Mouse (Mus musculus) megakaryocyte, adult 5-6 weeks (primary cell): ENCODE measurements around the gene Prss53. TPM values are rescaled to one million over a fixed set of nuclear protein-coding genes. Genes with fewer than 3 reads are reported as not detected.
"Not testable (repeated sequence)": the region's sequence is repeated elsewhere in the genome, so short reads cannot be mapped to it uniquely, and the experiment has no call there.

Experiments
- ATAC-seq: 2 replicates; pipeline ENCODE4 v1.8.0; 2016; ENCODE audit warnings: mild to moderate bottlenecking, inconsistent platforms; ENCODE audit not compliant: poor library complexity, severe bottlenecking
- total RNA-seq, 2 experiments: library from RNA; stranded (forward) in 1 of 2; stranded (reverse) in 1 of 2; fragments of 153-499, 151-499 nt in 1 of 2; fragments of 221-1000, 200-1000 nt in 1 of 2; gene quantifications; 2 replicates each; pipeline versions ENCODE4 v1.2.3 to v1.2.4; 2015 to 2017

The Prss53 gene
- total RNA-seq, 2 experiments from 2014 or later = not detected

DNA sequence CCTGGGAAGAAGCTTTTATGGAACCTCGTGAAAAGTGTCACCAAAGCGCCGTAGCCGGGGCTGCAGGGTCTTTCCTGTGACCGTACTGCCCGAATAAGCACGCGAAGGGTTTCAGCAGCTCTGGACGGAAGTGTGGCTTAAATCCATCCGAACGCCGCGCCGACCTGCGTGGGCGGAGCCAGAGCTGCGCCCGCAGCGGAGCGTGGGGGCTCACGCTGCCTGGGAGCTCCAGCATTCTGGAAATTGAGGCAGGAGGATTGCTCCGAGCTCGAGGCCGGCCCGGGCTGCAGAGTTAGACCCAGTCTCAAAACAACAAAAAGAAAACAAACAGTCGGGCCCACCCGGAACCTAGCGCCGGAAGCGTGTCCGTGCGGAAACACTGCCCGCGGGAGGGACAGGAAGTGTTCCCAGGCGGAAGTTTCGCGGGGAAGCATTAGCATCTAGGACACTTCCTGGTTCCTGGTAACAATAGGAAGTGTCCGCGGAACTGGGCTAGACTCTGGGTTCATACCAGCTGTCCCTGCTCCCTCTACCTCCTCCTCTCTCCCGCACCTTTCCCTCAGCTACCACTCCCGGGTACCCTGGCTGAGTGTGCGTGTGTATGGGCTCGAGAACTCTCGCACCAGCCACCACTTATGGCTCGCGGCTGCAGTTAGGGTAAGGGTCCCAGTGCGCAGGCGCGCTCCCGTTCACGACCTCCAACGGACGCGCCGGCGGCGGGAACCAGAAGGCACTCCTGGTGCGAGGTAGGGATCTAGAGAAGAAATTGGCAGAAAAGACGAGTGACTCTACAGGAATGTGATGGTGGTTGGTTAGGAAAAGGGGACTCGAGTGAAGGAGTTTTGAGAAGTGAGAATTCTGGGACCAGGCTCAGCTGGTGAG lies 14.1 kb downstream of the Prss53 start, which contains the start of gene Zfp668:
Gene Zfp668 (minus strand): TSS at position 362 of the 882 bp plus-strand sequence.
- peak; percentile 70 for ATAC-seq

GRCm38 (mm10) chr7:127876041-127876466 lies 14.7 kb downstream of the Prss53 start, which contains the start of gene Zfp646:
TSS of gene Zfp646 (plus strand) at chr7:127876221.
- ATAC-seq = peak; percentile 56

DNA sequence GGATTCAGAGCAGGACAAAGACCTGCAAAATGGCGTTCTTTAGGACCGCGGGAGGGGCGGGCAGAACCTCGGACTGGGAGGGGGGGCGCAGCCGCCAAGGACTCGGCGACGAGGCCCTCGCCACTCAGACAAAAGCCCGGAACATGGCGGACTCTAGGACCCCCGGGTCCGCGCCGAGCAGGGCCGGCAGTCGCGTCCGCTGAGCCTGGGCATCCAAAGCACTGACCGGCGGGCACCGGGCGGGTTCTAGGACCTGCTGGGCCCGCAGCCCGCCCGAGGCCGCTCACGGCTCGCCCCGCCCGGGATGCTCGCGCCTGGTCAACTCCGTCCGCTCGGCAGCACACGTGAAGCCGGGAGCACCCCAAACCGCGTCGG lies 15.2 kb downstream of the Prss53 start:
- peak; percentile 75 for ATAC-seq

DNA sequence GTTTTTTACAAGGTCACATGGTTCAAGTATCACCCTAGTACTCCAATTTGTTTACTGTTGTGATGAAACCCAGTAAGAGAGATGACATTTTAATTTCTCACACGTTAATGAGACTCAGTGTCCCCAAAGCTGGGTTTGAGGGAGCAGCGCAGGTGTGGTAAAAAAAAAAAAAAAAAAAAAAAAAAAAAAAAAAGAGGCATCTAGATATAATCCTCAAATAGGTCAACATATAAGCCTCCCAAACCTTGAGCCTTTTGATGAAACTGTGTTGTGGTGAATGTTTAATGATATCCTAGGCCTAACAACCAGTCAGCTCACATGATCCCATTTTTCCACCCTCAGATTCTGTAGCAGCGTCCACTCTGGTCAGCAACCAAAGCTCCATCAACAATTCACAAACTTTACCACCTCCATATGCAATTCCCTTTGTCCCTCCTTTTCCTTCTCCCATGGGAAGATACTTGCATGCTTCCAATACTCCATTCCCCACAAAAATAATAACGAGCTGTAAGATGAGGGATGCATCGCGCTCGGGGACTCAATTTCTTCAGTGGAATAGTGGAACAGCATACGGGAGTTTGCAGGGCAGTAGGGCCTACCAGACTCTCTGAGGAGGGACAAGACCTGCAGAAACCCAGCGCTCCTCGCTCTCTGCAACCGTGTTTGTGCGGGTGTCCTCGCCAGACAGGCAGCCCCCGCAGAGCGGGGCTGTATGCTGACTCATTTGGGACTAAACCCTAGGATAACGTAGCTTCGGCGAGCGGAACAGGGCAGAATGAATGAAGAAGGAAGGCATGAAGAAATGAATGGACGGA lies 15.8 kb downstream of the Prss53 start:
- ATAC-seq = no peak

GRCm38 (mm10) chr7:127870136-127870821 lies 20.5 kb downstream of the Prss53 start:
- no peak for ATAC-seq

DNA sequence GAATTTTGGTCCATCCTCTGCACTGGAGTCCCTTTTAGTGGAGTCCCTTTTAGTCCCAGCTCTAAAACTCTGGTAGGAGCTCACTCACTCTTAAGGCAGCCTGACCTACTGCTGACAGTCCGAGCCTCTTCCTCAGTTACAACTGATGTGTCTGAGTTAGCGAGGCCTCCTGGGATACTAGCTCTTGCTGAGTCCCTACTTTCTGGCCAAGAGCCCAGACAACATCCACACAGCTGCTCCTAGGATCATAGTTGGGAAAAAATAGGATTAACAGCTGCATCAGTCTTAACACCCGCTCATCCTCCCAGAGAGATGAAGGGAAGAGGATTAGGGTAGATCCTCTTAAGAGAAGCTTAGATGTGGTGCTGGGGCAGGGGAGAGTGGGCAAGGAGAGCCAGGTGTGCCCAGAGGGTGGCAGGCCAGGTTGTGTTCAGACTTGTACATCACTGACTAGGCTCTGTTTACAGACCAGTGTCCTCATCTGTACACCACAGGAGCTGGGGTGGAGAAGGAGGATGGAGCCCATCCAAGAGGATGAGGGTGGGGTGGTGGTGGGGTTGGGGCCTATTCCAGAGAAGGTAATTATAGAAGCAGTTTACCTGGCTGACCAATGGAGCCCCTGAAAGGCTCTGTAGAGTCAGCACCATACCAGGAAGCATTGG lies 21.5 kb downstream of the Prss53 start:
- ATAC-seq = no peak

DNA sequence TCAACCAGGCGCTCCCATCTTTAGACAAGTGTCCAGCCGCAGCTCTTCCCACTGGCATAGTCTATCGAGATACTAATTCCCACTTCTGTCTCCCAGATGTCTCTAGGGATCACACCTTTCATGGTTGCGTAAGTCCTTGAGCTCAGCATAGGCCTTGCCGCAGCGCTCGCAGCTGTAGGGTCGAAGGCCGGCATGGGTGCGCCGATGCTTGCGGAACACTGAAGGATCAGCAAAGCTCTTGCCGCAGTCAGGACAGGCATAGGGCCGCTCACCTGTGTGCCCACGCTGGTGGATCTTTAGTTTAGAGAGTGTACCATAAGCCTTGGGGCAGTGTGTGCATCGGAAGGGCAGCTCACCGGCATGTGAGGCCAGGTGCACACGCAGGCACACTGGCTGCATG lies 23.1 kb downstream of the Prss53 start:
- no peak for ATAC-seq

- ATAC-seq = no peak
Measured at GRCm38 (mm10) chr7:127866434-127866833, 24.3 kb downstream of the Prss53 start.

DNA sequence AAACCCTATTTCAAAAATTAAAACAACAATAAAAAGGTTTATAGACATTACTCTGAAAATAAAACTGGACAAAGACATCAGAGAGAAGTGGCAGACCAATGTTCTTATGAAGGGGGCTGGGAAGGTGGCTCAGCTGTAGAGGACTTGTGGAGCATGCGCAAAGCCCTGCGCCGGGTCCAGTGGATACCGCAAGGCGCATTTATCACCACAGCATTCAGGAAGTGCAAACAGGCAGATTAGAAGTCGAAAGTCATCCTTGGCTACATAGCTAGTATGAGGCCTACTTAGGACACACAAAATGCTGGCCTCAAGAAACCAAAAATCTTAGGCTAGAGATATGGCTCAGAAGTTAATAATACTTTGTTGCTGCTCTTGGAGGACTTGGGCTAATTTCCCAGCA lies 32.5 kb downstream of the Prss53 start:
- no peak for ATAC-seq

DNA sequence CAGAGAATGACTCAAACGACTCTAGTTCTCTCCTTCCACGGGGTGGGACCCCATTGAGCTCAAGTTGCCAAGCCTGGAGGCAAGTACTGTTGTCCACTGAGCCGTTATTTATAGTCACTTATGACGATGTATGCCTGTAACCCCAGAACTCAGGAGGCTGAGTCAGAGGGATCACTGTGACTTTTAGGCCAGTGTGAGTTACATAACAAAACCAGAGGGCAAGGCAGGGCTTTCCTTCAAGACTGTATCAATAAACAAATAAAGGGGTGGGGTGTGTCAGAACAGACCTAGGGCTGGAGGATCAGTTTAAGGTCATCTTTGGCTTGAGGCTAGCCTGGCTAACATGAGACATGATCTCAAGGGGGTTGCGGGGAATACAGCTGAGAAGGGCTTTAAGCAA lies 39.9 kb downstream of the Prss53 start:
- ATAC-seq = no peak

DNA sequence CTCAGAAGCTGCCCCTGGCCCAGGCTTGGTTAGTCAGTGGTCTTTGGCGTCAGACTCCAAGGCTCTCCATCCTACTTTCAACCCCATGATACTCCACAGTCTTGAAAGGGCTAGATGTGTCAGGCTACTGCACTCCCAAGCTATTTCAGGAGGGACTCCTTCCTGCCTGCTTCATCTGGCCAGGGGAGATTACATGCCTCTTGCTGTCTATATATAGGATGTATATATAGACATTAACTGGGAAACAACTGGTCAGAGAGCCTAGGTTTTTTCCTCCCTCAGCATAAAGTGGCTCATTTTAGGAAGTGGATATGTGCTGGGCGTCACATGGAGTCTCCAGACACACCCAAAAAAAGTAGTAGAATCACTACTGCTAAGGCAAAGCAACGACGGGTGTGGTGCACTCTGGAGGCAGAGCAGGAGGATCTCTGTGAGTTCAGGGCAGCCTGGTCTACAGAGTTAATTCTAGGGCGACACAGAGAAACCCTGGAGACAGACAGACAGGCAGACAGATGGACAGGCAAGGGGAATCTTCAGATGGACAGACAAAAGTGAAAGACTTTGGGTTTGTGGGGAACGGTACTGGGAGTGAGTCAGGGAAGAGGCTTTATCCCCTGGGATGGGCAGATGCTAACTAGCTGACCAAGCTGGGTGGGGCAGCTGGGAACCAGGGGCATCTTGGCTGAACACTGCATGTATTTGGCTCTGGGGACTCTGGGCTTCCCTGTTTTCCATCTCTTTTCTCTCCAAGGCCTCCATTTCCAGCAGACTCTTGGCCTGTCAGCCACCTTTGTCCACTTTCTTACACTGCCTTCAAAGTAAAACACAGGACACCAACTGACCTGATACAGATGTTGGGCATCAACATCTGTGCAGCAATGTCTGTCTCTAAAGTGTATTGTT lies 40.5 kb downstream of the Prss53 start:
- ATAC-seq = peak; percentile 73

GRCm38 (mm10) chr7:127842001-127842718 lies 48.6 kb downstream of the Prss53 start:
- ATAC-seq = peak; percentile 75

DNA sequence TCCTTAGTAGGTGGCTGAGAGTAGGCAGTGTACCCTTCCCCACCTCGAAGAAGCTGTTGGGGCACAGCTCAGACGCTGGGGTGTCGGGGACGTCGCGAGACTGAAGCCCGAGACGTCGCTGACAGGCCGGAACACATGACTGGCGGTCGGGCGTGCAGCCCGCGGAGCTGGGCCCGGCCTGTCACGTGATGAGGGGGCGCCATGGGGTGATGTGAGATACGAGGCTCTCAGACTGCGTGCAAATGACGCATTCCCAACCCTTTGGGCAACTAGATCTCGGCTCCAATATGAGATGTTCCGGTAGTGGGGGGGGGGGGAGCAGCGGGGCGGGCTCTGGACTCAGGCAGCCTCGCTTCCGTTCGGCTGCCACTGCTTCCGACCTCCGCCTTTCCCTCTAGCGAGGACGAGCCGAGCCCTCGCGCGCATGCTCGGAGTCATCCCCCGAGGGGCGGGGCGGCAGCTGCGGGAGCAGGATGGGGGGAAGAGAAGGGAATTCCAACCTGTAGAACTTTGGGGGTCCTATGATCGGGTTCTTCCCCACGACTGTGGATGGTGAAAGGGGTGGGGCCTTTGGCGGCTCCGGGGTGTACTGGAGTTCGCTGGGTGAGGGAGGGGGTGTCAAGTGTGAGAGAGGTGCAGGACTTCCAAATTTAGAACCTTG lies 49.3 kb downstream of the Prss53 start:
- ATAC-seq = peak; percentile 77

- peak; percentile 27 for ATAC-seq
Measured at GRCm38 (mm10) chr7:127840886-127841285, 49.9 kb downstream of the Prss53 start.

DNA sequence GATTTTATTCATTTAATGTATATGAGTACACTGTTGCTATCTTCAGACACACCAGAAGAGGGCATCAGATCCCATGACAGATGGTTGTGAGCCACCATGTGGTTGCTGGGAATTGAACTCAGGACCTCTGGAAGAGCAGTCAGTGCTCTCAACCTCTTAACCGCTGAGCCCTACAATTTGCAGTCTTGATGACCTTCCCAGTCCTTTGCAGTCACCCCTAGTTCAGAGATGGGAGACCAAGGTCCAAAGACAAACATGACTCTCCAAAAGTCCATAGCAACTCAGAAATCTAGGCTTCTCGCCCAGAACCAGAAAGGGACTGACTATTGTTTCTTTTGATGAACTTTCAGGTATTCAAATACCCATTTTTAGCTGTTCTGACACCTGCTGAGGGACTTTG lies 50.7 kb downstream of the Prss53 start:
- ATAC-seq = not testable (repeated sequence)

DNA sequence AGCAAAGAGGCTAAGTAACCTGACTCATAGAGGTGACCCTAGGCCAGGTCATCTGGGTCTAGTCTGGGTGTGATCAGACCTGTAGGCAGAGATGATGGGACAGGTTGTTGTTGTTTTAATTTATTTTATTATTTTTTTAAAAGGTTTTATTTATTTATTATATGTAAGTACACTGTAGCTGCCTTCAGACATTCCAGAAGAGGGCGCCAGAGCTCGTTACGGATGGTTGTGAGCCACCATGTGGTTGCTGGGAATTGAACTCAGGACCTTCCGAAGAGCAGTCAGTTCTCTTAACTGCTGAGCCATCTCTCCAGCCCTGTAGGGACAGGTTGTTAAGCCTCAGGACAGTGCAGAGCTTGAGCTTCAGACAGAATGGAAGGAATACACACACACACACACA lies 52.9 kb downstream of the Prss53 start:
- ATAC-seq = not testable (repeated sequence)

- ATAC-seq = no peak
Measured at GRCm38 (mm10) chr7:127837473-127837872, 53.3 kb downstream of the Prss53 start.
